Mouse (Mus musculus): Measurements from ENCODE around the gene Frmd3. TPM values are rescaled to one million over a fixed set of nuclear protein-coding genes. Genes with fewer than 3 reads are reported as not detected.
"Not testable (repeated sequence)": the region's sequence is repeated elsewhere in the genome, so short reads cannot be mapped to it uniquely, and the experiment has no call there.

The Frmd3 gene
- total RNA-seq (2021) = 1 to 10 TPM; 7.4 to 9.0 TPM

GRCm38 (mm10) chr4:74013211-74014047, at the start of gene Frmd3:
Gene Frmd3, plus strand, starts transcription at chr4:74013442.
- peak; percentile 77 to 80 for DNase-seq (ENCODE audit: low spot score in 2 of 2)
- intact Hi-C loops (cut with DNase I) = loop anchor here (5.0 kb wide), 1 partner anchor 39 kb away; no protein-coding TSS in a partner anchor

GRCm38 (mm10) chr4:73980454-73980853, 32.8 kb upstream of the Frmd3 start:
- intact Hi-C loops (cut with DNase I) = no loop called here

DNA sequence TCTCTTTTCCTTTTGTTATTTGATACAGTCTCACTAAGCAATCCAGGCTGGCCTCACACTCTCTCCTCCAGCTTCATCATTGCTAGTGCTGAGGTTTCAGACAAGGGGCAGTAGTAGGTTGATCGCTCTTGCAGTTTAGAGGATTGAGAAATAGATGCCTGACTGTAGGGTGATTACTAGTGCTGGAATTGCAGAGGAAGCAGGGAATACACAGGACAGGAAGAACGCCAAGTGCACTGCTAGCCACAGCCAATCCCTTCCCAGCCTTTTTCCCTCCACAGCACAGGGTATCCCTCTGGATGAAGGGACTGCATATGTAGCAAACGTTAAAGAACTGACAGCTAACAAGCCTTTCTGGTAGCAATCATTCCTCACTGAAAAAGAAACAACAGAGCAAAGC, 965 bp upstream of the Frmd3 start:
- DNase-seq (ENCODE audit: low spot score in 2 of 2) = peak; percentile 2 to 20
- intact Hi-C loops (cut with DNase I) = loop anchor here (5.0 kb wide), 1 partner anchor 40 kb away; no protein-coding TSS in a partner anchor

More at GRCm38 (mm10) chr4:73980454-73980853, 32.8 kb upstream of the Frmd3 start:
- no peak for DNase-seq (ENCODE audit: low spot score in 2 of 2)

- intact Hi-C loops (cut with DNase I) = loop anchor here (5.0 kb wide), 1 partner anchor 40 kb away; no protein-coding TSS in a partner anchor
- peak; percentile 6 to 19 for DNase-seq (ENCODE audit: low spot score in 2 of 2)
Measured at GRCm38 (mm10) chr4:74012700-74013099, 542 bp upstream of the Frmd3 start.

- intact Hi-C loops (cut with DNase I) = loop anchor here (5.0 kb wide), 1 partner anchor 38 kb away; no protein-coding TSS in a partner anchor
- DNase-seq (ENCODE audit: low spot score in 2 of 2) = peak in 1 of 2 experiments; percentile 48
Measured at GRCm38 (mm10) chr4:74014048-74014500, 832 bp downstream of the Frmd3 start.

DNA sequence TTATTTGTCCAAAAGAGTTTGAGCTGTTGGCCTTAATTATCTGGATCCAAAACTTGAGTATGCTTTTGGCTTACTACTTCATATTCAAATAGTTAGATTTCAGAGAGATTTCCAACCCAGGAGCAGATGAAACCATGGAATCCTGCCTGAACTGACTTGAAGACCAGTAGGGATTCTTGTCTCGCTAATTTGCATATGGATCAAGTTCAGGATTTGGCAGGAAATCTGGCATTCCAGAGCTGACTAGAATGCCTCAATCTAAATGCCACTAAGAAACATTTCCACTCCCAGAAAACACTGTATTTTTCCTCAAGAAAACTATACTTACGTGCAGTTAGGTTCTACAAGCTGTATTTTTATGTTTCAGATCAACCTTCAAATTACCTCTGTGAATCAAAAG, 6.8 kb downstream of the Frmd3 start:
- intact Hi-C loops (cut with DNase I) = no loop called here
- peak in 1 of 2 experiments; percentile 43 for DNase-seq (ENCODE audit: low spot score in 2 of 2)

DNA sequence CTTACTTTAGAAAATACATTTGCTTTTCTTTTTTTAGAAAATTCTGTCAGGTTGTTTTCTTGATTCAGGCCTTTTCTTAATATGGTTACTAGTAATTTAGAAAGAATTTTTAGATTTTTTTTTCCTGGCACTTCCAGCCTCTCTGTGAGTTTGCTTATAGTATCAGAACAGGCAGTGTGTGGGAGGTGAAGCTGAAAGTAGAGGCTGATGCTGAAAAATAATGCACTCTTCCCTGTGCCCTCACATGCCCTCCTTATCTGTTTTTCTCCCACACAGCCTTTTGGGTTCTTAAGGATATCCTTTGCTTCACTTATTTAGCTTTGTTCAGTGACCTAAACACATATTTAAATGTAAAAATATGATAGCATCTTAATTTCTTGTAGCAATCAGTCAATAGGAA, 30.0 kb downstream of the Frmd3 start:
- intact Hi-C loops (cut with DNase I) = no loop called here
- DNase-seq (ENCODE audit: low spot score in 2 of 2) = peak; percentile 23 to 74

DNA sequence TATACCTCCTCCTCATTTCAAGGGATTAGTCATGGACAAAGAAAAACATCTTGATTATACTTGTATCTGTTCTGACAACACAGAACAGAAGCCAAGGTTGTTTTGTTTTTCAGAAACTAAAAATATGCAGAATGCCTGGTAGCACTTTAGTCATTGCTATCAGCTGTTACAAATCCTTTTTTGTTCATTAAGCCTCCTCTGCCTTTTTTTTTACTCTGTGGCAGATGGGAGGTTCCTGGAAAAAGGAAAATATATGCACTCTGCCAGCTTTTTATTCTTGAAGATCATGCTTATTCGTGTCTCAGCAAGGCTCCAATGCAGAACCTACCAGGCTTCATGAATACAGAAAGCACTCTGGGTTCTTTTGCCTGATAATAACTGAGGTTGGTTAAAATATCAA, 38.5 kb downstream of the Frmd3 start:
- intact Hi-C loops (cut with DNase I) = loop anchor here (5.0 kb wide), 1 partner anchor 39 kb away; the partner anchor contains the start of gene Frmd3

DNA sequence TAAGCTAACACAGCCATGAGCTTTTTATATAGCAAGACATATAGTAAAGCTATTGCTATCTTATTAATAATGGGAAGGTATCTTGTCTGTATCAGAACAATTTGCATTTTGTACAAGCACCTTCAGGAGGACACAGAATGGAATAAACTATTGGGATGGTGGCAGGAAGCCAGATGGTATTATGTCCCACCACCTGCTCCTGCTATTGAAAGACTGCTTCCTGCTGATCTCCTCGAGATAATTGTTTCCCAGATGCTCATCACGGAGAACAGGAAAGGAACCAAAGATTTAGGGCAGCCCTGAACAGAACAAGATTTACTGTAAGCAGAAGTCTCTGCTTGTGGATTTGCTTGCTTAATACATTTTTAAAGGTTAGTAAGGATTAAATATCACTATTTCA, 63.5 kb downstream of the Frmd3 start:
- no peak for DNase-seq (ENCODE audit: low spot score in 2 of 2)
- intact Hi-C loops (cut with DNase I) = no loop called here

More for the DNA sequence above, 38.5 kb downstream of the Frmd3 start:
- DNase-seq (ENCODE audit: low spot score in 2 of 2) = peak; percentile 26 to 87

DNA sequence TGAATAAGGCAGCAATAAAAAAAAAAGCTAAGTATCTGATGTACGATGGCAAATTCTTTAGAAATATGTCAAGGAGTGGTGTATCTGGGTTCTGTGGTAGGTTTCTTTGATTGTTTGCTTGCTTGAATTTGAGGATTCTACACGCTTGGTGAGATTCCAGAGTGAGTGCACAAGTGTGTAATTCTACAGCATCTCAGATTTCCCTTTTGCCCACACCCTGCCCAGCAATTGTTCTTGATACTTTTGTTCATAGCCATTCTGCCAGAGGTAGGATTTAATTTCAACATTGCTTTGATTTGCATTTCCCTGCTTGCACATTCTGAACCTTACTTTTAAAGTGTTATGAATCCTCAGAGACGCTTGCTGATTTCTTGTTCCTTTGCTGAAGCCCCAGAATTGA, 97.6 kb downstream of the Frmd3 start:
- no peak for DNase-seq (ENCODE audit: low spot score in 2 of 2)
- intact Hi-C loops (cut with DNase I) = no loop called here

GRCm38 (mm10) chr4:74191528-74191927, 178.3 kb downstream of the Frmd3 start:
- intact Hi-C loops (cut with DNase I) = no loop called here
- no peak for DNase-seq (ENCODE audit: low spot score in 2 of 2)

GRCm38 (mm10) chr4:74201281-74201811, 188.1 kb downstream of the Frmd3 start:
- intact Hi-C loops (cut with DNase I) = no loop called here

DNA sequence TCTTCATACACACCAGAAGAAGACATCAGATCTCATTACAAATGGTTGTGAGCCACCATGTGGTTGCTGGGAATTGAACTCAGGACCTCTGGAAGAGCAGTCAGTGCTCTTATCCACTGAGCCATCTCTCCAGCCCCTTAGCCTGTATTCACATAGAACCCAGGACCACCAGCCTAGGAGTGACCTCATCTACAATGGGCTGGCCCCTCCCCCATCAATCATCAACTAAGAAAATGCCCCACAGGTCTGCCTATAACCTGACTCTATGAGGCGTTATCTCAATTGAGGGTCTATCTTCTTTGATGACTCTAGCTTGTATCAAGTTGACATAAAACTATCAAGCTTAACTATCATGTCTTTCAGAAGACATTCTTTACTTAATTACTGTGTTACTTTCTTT, 208.5 kb downstream of the Frmd3 start:
- DNase-seq (ENCODE audit: low spot score in 2 of 2); intact Hi-C loops (cut with DNase I): not testable (repeated sequence)

More at GRCm38 (mm10) chr4:74201281-74201811, 188.1 kb downstream of the Frmd3 start:
- no peak for DNase-seq (ENCODE audit: low spot score in 2 of 2)

GRCm38 (mm10) chr4:74222360-74222759, 209.1 kb downstream of the Frmd3 start:
- intact Hi-C loops (cut with DNase I) = no loop called here
- DNase-seq (ENCODE audit: low spot score in 2 of 2) = peak in 1 of 2 experiments; percentile 11

DNA sequence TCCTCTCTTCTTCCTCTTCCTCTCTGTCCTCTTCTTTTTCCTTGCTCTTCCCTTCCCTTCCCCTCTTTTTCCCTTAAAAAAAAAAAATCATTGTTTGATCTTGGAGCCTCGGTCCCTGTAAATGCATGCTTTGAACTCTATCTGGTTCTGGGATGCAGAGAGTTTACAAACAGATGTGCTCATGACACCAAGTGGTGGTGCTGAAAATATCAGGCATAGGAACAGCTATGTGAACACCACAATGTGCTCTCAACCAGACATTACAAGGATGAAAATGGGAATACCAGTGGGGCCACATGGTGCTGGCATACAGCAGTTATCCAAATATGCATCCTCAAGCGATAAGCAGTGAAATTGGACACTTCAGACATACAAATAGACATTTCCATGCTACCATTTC, 211.0 kb downstream of the Frmd3 start:
- intact Hi-C loops (cut with DNase I) = no loop called here
- no peak for DNase-seq (ENCODE audit: low spot score in 2 of 2)

DNA sequence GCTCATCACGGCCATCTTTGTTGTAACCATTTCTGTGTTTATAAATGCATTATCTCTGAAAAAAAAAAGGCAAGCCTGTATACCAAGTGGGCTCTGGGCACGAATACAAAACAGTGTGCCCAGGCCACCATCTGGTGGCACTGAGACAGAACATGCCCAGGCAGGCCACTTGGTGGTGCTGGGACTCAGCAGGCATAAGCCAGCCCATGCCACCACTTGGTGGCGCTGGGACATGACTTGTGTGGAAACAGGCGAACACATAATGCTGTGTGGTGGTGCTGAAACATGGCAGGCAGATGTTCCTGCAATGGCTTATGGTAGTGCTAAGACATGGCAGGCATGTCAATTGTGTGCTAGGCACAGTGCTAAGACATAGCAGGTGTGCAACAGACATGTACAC, 217.8 kb downstream of the Frmd3 start:
- intact Hi-C loops (cut with DNase I) = no loop called here
- DNase-seq (ENCODE audit: low spot score in 2 of 2) = no peak

GRCm38 (mm10) chr4:74231405-74231804, 218.2 kb downstream of the Frmd3 start:
- intact Hi-C loops (cut with DNase I) = no loop called here
- peak; percentile 57 to 59 for DNase-seq (ENCODE audit: low spot score in 2 of 2)

DNA sequence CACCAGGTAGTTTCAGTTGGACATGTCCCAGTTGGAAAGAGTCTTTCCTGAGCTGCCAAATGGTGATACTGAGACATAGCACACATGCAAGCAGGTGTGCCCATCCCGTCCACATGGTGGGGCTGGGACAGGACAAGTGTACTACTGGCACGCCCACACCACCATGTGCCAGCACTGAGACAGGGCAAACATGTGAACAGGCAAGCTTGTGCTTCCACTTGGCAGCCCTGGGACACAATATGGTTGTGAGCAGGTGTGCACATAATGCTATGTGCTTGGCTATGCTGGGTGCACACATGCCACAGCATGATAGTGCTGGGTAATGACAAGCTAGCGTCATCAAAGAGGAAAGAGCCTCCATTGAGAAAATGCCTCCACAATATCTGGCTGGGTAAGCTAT, 220.3 kb downstream of the Frmd3 start:
- no peak for DNase-seq (ENCODE audit: low spot score in 2 of 2)
- intact Hi-C loops (cut with DNase I) = no loop called here

DNA sequence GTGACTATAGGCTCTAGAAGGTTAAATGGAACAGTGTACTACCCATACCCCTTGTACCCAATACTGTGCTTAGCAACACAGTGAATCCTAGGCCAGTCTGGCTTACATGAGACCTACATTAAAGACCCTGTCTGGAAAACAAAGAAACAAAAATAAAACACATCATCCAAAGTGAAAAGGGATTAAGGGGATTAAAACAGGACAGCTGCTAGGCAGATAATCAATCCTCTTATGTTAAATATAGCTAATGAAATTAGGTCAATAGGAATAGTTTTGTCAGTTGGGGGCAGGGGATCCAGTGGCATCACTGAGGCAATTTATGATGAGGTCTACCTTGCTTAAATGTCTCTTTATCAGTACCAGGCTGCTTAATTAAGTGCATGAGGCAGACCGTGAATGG, 228.9 kb downstream of the Frmd3 start, which contains the start of gene Kdm4c:
Gene Kdm4c (plus strand): TSS at position 322 of the 400 bp plus-strand sequence.
- intact Hi-C loops (cut with DNase I) = no loop called here
- no peak for DNase-seq (ENCODE audit: low spot score in 2 of 2)

Measured in left cerebral cortex, postnatal 25 days (tissue).